Mouse (Mus musculus) kidney, adult 2 months (tissue): ENCODE results near the gene Med26. TPM values are rescaled to one million over a fixed set of nuclear protein-coding genes. Genes with fewer than 3 reads are reported as not detected.

Experiments
- DNase-seq: peaks from one replicate; pipeline ENCODE4 v3.0.0; 2021
- H3K27ac ChIP-seq: fragments of 200-500 bp; 2 replicates; pipeline ENCODE4 v1.5.1; 2012; ENCODE audit warnings: low read depth, low read length, control low read depth, inconsistent platforms; ENCODE audit not compliant: insufficient read depth
- H3K27me3 ChIP-seq: fragments of 200-500 bp; replicated peaks from 2 replicates; pipeline ENCODE4 v1.6.1; 2012; ENCODE audit warnings: mild to moderate bottlenecking, moderate library complexity, low read length, inconsistent platforms; ENCODE audit not compliant: control insufficient read depth, insufficient read depth
- H3K36me3 ChIP-seq: fragments of 200-500 bp; 2 replicates; pipeline ENCODE4 v1.6.1; 2012; ENCODE audit warnings: mild to moderate bottlenecking, moderate library complexity, low read length, inconsistent platforms; ENCODE audit not compliant: control insufficient read depth, insufficient read depth
- H3K4me1 ChIP-seq: fragments of 200-500 bp; 2 replicates; pipeline ENCODE4 v1.6.1; 2011; ENCODE audit warnings: low read length; ENCODE audit not compliant: control insufficient read depth, insufficient read depth
- H3K4me3 ChIP-seq: fragments of 200-500 bp; 2 replicates; pipeline ENCODE4 v1.5.1; 2011; ENCODE audit warnings: mild to moderate bottlenecking, low read depth, low read length, control low read depth; ENCODE audit not compliant: insufficient read depth
- CTCF ChIP-seq: fragments of 200-500 bp; conservative IDR thresholded peaks from 2 replicates; pipeline ENCODE4 v1.5.1; 2011; ENCODE audit warnings: low read depth, mild to moderate bottlenecking, control low read depth, low read length, moderate library complexity, mixed read lengths; ENCODE audit not compliant: insufficient read depth, insufficient read length
- POLR2A ChIP-seq: fragments of 200-500 bp; IDR thresholded peaks from one replicate; pipeline ENCODE4 v1.6.1; 2011; ENCODE audit warnings: low read depth, low read length, control low read depth
- WGBS: fragments of 180-500 bp; shearing (Covaris S2); methylation state at CpG from one replicate; pipeline ENCODE4 v1.1.7; 2018; 5-methylcytosine and 5-hydroxymethylcytosine counted together
- polyA plus RNA-seq: library from polyadenylated mRNA; depleted of rRNA; stranded (reverse); fragments of >200 nt; gene quantifications from 2 replicates; pipeline ENCODE4 v1.2.3, GENCODE M21; 2012; rRNA removed

The Med26 gene
- polyA plus RNA-seq, 1 experiment, result 6.1 TPM

DNA sequence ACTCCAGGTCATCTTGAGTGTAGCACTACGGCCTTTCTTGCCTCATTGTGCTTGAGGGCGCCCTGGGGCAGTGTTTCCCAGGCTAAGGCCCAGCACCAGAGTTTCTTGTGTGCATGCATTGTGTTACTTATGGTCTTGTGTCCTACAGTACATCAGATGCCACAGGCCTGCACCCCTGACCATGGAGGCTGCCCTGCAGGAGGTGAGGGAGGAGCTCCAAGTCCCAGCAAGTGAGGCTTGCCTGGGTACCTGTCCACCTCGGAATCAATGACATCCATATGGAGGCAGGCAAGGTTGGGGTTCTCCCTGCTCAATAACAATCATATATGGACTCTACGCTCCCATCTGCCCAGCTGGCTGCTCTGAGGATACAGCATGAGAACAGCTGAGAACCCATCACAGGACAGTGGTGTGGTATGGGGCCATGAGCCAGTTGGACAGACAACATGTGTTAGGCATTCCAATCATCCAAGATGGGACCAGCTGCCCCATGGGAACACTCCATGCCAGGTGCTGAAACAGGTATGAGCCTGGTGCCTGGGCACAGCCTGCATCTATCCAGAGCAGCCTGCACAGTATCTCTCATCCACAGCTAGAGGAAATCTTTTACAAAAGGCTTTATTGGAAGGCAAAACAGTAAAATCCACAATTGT is 88.1 kb downstream of the Med26 start:
- TF ChIP-seq CTCF (no peak), POLR2A (no peak)
- WGBS, result 88% methylated on average over 4 of the region's 4 CpGs

DNA sequence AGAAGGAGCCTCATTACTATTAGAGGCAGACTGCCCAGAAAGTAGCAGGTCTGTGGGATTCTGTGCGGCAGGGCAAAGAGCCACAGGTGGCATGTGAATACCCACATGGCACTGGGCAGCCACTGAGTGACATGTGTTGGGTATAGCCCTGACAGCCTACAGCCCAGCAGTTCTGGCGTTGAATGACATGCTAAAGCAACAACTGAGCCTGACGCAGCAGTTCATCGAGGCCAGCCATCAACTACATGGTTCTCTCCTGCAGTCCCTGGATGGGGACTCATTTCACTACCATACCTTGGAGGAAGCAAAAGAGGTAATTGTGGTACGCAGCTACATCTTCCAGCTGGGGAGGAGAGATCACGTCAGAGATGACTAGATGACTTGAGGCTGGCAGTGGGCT is 89.6 kb downstream of the Med26 start:
- WGBS, result 92% methylated on average over 6 of the region's 6 CpGs
- TF ChIP-seq POLR2A, result no peak
- TF ChIP-seq CTCF, result no peak
- H3K27me3 ChIP-seq, result no peaks in the 10 kb centered on the region
- no peak overlapping the region for H3K27ac ChIP-seq
- no peak overlapping the region for H3K4me3 ChIP-seq
- DNase-seq, result no peak
- no peaks in the 10 kb centered on the region for H3K4me1 ChIP-seq
- no peaks in the 10 kb centered on the region; the same call in 1 of the 2 replicates for H3K36me3 ChIP-seq

More for the DNA sequence above, 88.1 kb downstream of the Med26 start:
- Histone ChIP-seq H3K4me3 (no peak overlapping the region), H3K4me1 (no peaks in the 10 kb centered on the region), H3K36me3 (peaks cover 3% of the 10 kb centered on the region), H3K27ac (no peak overlapping the region), H3K27me3 (no peaks in the 10 kb centered on the region)
- DNase-seq, result no peak

DNA sequence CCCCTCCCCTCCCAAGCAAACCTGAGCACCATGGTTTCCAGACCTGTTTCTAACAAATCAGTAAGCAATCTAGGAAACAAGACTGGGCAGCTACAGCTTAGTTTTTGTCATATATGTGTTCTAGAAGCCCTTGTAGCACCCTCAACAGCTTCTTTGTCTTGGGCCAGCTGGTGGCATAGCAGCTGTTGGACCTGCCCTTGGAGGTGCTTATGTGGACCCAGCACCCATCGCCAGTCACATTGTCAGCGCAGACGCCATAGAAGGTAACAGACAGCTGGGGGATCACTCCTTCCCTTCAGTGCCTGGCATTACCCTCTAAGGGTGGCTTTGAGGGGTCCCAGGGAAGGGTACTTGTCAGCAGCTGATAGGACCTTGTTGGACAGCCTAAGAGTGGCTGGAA is 90.3 kb downstream of the Med26 start:
- DNase-seq, result no peak
- Histone ChIP-seq H3K27ac (no peak overlapping the region), H3K4me1 (no peaks in the 10 kb centered on the region), H3K4me3 (no peak overlapping the region), H3K27me3 (no peaks in the 10 kb centered on the region), H3K36me3 (no peaks in the 10 kb centered on the region; the same call in 1 of the 2 replicates)
- TF ChIP-seq POLR2A (no peak), CTCF (no peak)
- WGBS, result 98% methylated on average over 3 of the region's 3 CpGs

DNA sequence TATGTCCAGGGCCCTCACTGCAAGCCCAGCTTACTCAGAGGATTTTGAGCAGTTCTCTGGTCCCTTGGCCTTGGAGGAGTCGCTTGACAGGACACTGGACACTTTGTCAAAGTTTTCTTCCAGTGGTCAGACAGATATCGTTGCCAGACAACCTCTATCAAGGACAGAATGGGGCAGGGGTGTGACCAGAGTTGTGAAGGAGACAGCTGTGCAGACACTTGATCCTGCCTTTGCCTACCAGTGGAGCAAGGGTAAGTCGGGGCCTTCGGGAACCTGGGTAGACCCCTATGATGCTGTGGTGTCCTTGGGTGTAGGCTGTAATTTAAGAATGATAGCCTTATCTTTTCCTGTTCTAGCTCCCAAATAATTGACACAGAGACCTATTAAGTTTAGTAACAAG is 92.8 kb downstream of the Med26 start:
- Histone ChIP-seq H3K36me3 (no peaks in the 10 kb centered on the region), H3K4me3 (no peak overlapping the region), H3K4me1 (no peaks in the 10 kb centered on the region), H3K27ac (no peak overlapping the region), H3K27me3 (no peaks in the 10 kb centered on the region)
- 76% methylated on average over 4 of the region's 4 CpGs for WGBS
- DNase-seq, result no peak
- TF ChIP-seq CTCF (no peak), POLR2A (no peak)

DNA sequence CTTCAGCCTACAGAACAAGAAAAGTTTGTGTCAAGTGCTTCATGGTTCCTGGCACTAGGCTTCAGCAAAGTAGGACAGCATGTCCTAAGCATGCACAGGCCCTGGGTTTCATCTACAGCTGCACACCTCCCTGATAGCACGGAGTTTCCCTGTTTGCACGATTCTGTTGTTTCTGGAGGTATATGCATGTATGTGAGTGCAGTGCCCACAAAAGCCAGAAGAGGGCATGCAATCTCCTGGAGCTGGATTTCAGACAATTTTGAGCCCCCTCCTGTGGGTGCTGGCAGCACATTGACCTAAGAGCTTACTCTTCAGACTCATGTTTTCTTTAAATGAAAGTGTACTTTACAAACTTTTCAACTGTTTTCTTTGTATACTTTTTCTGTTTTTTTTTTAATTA is 94.2 kb downstream of the Med26 start:
- WGBS, result 97% methylated on average over 2 of the region's 2 CpGs
- no peak for TF ChIP-seq CTCF
- TF ChIP-seq POLR2A, result no peak
- DNase-seq, result no peak
- H3K36me3 ChIP-seq, result no peaks in the 10 kb centered on the region
- no peaks in the 10 kb centered on the region for H3K4me1 ChIP-seq
- no peaks in the 10 kb centered on the region for H3K27me3 ChIP-seq
- no peak overlapping the region for H3K27ac ChIP-seq
- H3K4me3 ChIP-seq, result no peak overlapping the region

DNA sequence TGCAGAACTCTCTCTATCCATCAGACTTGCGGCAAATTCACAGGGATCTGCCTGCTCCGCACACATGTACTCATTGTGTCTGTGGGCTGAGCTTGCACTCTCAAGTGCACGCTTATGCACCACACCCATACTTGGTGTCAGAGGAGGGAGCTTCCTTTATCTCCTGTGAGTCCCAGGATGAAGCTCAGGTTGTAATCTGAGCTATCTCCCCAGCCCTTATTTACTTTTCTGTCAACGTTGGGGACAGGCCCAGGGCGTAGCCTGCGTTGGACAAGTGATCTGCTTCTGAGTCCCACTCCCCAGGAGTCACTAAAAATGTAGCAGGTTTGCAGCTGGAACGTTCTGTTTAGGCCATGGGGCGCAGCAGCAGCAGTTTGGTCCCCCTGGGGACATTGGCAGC is 96.6 kb downstream of the Med26 start:
- no peaks in the 10 kb centered on the region for H3K36me3 ChIP-seq
- no peak overlapping the region for H3K27ac ChIP-seq
- WGBS, result 82% methylated on average over 8 of the region's 8 CpGs
- no peak overlapping the region for H3K4me3 ChIP-seq
- H3K4me1 ChIP-seq, result no peaks in the 10 kb centered on the region
- no peak for TF ChIP-seq CTCF
- no peak for TF ChIP-seq POLR2A
- H3K27me3 ChIP-seq, result no peaks in the 10 kb centered on the region
- no peak for DNase-seq

DNA sequence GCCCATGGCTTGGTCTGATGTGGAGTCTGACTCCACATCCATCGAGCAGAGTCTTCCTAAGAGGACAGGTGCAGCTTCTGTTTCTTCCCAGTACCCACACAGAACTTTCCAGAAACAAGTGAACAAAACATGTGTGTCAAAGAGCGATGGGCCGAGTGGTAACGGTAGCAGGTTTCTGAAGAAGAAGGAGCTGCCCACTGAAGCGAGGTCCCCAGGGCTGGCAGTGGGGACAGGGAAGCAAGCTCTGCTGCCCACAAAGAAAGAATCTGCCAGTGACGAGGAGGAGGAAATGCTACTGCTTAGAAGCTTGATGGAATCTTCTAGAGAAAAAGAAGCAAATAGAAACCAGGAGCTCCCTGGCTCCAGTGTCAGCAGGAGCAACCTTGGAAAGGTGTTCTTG is 103.0 kb downstream of the Med26 start:
- no peak for DNase-seq
- TF ChIP-seq CTCF (no peak), POLR2A (no peak)
- WGBS, result 79% methylated on average over 6 of the region's 6 CpGs
- Histone ChIP-seq H3K4me3 (no peak overlapping the region), H3K27ac (no peak overlapping the region), H3K4me1 (no peaks in the 10 kb centered on the region; the same call in 1 of the 2 replicates), H3K36me3 (no peaks in the 10 kb centered on the region), H3K27me3 (no peaks in the 10 kb centered on the region)

Other genes starting within 250 kb of the Med26 start
- gene Gm10282, start 243.0 kb downstream of the Med26 start, polyA plus RNA-seq, result 1.8 and 2.8 TPM in 2 replicates
- 20.9 and 22.2 TPM in 2 replicates for gene Klf2, start 229.2 kb downstream of the Med26 start, polyA plus RNA-seq
- 30.3 and 31.9 TPM in 2 replicates for gene Eps15l1, start 126.8 kb downstream of the Med26 start, polyA plus RNA-seq
- gene Calr3, start 104.4 kb downstream of the Med26 start, polyA plus RNA-seq, result 0.77 TPM in 2 replicates
- 6.8 and 7.2 TPM in 2 replicates for gene 1700030K09Rik, start 104.4 kb downstream of the Med26 start, polyA plus RNA-seq
- 33.5 and 35.7 TPM in 2 replicates for gene Cherp, start 73.0 kb downstream of the Med26 start, polyA plus RNA-seq
- 52.7 and 67.5 TPM in 2 replicates for gene Slc35e1, start 55.7 kb downstream of the Med26 start, polyA plus RNA-seq
- 42.5 and 51.8 TPM in 2 replicates for gene Smim7, start 22.8 kb upstream of the Med26 start, polyA plus RNA-seq
- gene Tmem38a, start 23.8 kb upstream of the Med26 start, polyA plus RNA-seq, result 34.0 and 40.8 TPM in 2 replicates
- gene Nwd1, start 98.4 kb upstream of the Med26 start, polyA plus RNA-seq, result 0.03 and 0.08 TPM in 2 replicates
- 141 and 152 TPM in 2 replicates for gene Sin3b, start 175.0 kb upstream of the Med26 start, polyA plus RNA-seq
- 2.2 and 2.8 TPM in 2 replicates for gene F2rl3, start 213.6 kb upstream of the Med26 start, polyA plus RNA-seq